Mouse (Mus musculus): Measurements from ENCODE around the gene Rgs2. TPM values are rescaled to one million over a fixed set of nuclear protein-coding genes. Genes with fewer than 3 reads are reported as not detected.

Gene Rgs2
- polyA plus RNA-seq (2016; fragmentation: Nextera tagmentation; extraction: Ambion mirVana), result 16.1 and 17.4 TPM in 2 replicates

DNA sequence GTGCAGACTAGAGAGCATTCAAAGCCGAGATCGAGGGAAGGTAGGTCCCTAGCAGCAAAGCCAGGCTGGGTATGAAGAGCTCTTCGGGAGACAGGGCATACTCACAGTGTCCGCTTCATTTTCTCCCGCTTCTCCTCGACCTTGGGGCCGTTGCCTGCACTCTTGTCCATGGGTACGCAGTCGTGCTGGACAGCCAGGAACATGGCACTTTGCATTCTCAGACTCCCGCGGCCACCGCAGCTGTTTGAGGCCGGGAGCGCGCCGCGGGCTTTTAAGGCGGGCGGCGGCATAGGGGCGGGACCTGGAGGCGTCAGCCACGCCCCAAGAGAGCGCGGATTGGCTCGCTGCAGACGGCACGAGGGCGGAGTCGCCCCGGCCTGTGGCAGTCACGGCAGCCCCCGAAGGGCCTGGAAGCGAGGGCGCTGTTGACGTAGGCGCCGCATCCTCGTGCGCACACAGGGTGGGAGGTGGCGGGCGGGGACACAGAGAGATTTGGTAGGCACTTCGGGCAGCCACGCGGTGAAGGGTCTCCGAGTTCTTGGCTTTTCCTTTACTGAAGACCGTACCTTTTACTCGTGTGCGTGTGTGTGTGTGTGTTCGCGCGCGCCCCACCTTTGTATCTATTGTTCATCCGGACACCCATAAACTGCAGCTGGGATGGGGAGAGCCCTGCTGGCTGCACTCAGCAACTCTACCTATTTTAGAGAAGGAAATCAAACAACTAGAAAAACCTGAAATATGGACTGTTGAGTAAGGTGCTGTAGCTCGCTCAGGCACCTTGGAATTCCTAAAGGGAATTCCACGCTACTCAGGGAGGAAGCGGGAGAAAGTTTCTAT is at the start of gene Rgs2:
Rgs2 (minus strand) TSS at position 258 of the 837 bp plus-strand sequence.
- Histone ChIP-seq H3K9ac (peak within 1 kb of the TSS; percentile 77), H3K4me3 (peak within 1 kb of the TSS; percentile 71), H3K36me3 (peaks cover 5% of the 10 kb centered on the region; the same call in 1 of the 2 replicates), H3K4me2 (peak within 1 kb of the TSS; percentile 98), H3K9me3 (replicated peaks) (no peaks in the 10 kb centered on the region), H3K4me1 (replicated peaks) (peaks cover 7% of the 10 kb centered on the region; the same call in 1 of the 2 replicates), H3K27ac (ENCODE audit: poor library complexity, severe bottlenecking) (peak within 1 kb of the TSS; percentile 40), H3K27me3 (replicated peaks) (no peaks in the 10 kb centered on the region)
- WGBS, result under 1% methylated on average over 57 of the region's 57 CpGs
- ATAC-seq (ENCODE audit: insufficient number of reproducible peaks, low FRiP score), result peak; percentile 99

DNA sequence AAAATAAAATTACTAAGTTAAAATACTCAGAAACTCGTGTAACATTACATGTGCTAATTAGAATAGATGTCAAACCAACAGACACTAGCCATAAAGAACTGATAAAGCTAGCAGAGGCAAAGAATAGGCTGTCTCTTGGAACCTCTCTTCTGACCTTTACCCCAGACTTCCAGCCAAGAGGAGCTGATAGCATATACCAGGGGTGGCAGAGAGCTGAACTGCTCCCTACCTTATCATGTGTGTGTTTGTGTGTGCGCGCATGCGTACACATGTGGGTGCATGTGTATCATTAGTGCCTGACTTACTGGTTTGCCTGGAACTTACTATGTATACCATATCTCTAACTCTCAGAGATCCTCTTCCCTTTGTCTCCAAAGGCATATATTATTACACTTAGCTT is 49.4 kb upstream of the Rgs2 start:
- Histone ChIP-seq H3K27me3 (replicated peaks) (no peaks in the 10 kb centered on the region), H3K4me2 (no peak overlapping the region), H3K4me3 (no peak overlapping the region), H3K27ac (ENCODE audit: poor library complexity, severe bottlenecking) (no peak overlapping the region), H3K36me3 (no peaks in the 10 kb centered on the region), H3K9ac (no peak overlapping the region), H3K9me3 (replicated peaks) (no peaks in the 10 kb centered on the region), H3K4me1 (replicated peaks) (peaks cover 9% of the 10 kb centered on the region; the same call in 1 of the 2 replicates)
- no peak for ATAC-seq (ENCODE audit: insufficient number of reproducible peaks, low FRiP score)
- WGBS, result 75% methylated on average over 4 of the region's 4 CpGs

DNA sequence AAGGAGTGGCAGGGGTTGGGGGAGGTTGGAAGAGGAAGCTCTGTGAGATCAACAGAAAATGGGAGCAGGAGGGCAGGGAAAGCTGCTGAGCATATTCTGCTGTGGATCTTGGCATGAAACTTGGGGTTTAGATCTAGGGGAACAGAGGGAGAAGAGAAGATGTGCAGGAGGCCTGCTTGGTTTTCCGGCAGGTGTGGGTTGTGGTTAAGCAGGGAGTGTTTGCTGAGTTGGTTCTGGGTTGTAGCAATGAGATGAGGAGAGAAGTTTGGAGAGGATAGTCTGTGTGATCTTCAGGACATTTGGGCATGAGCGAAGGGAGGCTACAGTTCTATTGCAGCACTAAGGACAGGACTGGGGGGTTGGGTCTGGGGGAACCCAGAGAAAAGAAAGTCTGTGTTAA is 37.9 kb upstream of the Rgs2 start:
- Histone ChIP-seq H3K9ac (no peak overlapping the region), H3K4me3 (no peak overlapping the region), H3K36me3 (no peaks in the 10 kb centered on the region), H3K27ac (ENCODE audit: poor library complexity, severe bottlenecking) (no peak overlapping the region), H3K27me3 (replicated peaks) (no peaks in the 10 kb centered on the region), H3K9me3 (replicated peaks) (0 out of 2 replicates have a peak, but pooled peaks cover 3% of the 10 kb centered on the region), H3K4me1 (replicated peaks) (no peaks in the 10 kb centered on the region), H3K4me2 (no peak overlapping the region)
- 71% methylated on average over 2 of the region's 2 CpGs for WGBS
- ATAC-seq (ENCODE audit: insufficient number of reproducible peaks, low FRiP score), result no peak

DNA sequence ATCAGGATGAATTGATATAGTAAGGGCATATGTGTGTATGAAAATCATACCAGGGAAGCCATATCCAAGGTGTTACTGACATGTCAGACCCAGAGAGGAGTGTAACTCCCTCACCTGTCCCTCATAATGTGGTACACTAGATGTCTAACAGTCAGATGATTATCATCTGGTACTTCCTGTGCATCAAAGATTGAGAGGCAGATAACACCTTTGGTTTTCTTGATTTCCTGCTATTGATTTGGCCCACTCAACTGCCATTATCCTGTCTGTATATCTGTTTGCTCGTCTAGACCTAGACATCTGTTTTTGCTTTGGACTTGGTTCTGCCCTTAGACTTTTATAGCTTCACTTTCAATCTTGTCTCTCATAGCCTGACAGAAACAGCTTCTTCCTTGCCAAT is 29.5 kb upstream of the Rgs2 start:
- Histone ChIP-seq H3K4me3 (no peak overlapping the region), H3K4me2 (no peak overlapping the region), H3K27me3 (replicated peaks) (no peaks in the 10 kb centered on the region), H3K4me1 (replicated peaks) (no peaks in the 10 kb centered on the region), H3K9ac (no peak overlapping the region), H3K36me3 (no peaks in the 10 kb centered on the region), H3K9me3 (replicated peaks) (no peaks in the 10 kb centered on the region), H3K27ac (ENCODE audit: poor library complexity, severe bottlenecking) (no peak overlapping the region)
- ATAC-seq (ENCODE audit: insufficient number of reproducible peaks, low FRiP score), result no peak
- 62% methylated on average over 1 of the region's 1 CpGs for WGBS

DNA sequence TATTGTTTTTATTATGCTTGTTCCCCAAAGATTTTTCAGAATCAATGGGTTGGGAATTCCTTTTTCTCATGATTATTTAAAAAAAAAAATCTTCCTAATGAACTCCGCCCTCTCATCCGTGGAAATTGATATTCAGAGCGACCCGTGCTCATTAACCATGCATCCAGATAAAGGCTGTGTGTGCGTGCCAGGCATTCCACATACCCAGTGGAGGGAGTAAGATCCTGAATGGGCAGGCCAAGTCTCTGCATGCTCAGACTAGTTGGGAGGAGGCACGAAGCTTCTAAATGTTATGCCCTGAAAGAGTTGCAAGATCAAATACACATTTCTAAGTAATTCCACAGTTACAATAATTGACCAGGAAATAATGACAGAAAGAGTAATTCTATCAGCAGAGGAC is 26.5 kb upstream of the Rgs2 start:
- H3K4me1 ChIP-seq (replicated peaks), result no peaks in the 10 kb centered on the region
- ATAC-seq (ENCODE audit: insufficient number of reproducible peaks, low FRiP score), result no peak

DNA sequence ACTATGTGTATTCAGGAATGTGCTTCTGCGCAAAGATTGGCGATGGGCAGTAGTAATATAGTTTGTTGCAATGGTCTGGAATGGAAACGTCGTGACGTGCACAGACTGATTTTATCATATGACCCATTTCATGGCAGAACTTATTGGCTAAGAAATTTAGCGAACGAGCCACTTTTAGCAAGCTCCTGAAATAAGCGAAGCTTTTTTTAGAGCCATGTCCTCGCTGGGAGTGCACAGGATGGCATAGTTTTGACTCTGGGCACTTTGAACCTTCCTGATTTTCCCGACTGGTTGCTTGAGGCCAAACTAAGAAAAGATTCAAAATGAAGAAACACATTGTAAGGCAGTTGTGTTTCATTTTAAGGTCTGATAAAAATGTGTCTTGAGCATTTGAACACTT is 25.7 kb upstream of the Rgs2 start:
- Histone ChIP-seq H3K9me3 (replicated peaks) (no peaks in the 10 kb centered on the region), H3K4me2 (no peak overlapping the region), H3K36me3 (no peaks in the 10 kb centered on the region), H3K27me3 (replicated peaks) (no peaks in the 10 kb centered on the region), H3K9ac (no peak overlapping the region), H3K4me3 (no peak overlapping the region), H3K27ac (ENCODE audit: poor library complexity, severe bottlenecking) (no peak overlapping the region), H3K4me1 (replicated peaks) (no peaks in the 10 kb centered on the region)
- 85% methylated on average over 10 of the region's 10 CpGs for WGBS
- no peak for ATAC-seq (ENCODE audit: insufficient number of reproducible peaks, low FRiP score)

More for the DNA sequence above, 26.5 kb upstream of the Rgs2 start:
- no peak overlapping the region for H3K4me2 ChIP-seq
- WGBS, result 67% methylated on average over 6 of the region's 6 CpGs
- H3K36me3 ChIP-seq, result no peaks in the 10 kb centered on the region
- no peak overlapping the region for H3K27ac ChIP-seq (ENCODE audit: poor library complexity, severe bottlenecking)
- no peak overlapping the region for H3K9ac ChIP-seq
- no peaks in the 10 kb centered on the region for H3K27me3 ChIP-seq (replicated peaks)
- no peak overlapping the region for H3K4me3 ChIP-seq
- H3K9me3 ChIP-seq (replicated peaks), result no peaks in the 10 kb centered on the region

DNA sequence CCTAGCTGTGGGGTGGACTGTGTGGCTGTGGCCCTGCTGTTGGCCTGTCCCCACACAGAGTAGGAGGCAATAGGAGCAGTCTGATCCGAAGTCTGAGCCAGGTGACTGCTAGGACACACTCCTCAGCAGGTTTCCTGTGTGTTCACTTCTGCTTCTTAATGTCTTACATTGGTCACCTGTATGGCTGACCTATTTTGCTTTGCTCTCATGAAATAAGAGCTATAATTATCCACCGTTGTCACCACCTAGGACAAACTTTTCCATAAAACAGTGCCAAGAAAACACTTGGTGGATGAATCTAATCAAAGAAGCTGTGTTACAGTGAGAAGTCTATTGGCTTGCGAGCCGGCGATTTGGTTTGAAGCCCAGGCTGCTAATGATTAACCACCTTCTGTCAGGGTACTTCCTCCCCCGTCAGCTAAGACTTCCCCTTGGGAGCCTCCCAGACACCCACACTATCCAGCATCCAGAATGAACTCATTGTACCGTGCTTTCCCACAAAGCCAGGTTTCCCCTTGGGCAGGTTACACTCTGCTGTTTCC is 14.5 kb upstream of the Rgs2 start:
- Histone ChIP-seq H3K36me3 (no peaks in the 10 kb centered on the region), H3K9me3 (replicated peaks) (no peaks in the 10 kb centered on the region), H3K4me1 (replicated peaks) (peaks cover 6% of the 10 kb centered on the region; the same call in 1 of the 2 replicates), H3K4me2 (no peak overlapping the region), H3K9ac (no peak overlapping the region), H3K27me3 (replicated peaks) (no peaks in the 10 kb centered on the region), H3K4me3 (no peak overlapping the region), H3K27ac (ENCODE audit: poor library complexity, severe bottlenecking) (no peak overlapping the region)
- ATAC-seq (ENCODE audit: insufficient number of reproducible peaks, low FRiP score), result no peak
- 58% methylated on average over 7 of the region's 7 CpGs for WGBS

DNA sequence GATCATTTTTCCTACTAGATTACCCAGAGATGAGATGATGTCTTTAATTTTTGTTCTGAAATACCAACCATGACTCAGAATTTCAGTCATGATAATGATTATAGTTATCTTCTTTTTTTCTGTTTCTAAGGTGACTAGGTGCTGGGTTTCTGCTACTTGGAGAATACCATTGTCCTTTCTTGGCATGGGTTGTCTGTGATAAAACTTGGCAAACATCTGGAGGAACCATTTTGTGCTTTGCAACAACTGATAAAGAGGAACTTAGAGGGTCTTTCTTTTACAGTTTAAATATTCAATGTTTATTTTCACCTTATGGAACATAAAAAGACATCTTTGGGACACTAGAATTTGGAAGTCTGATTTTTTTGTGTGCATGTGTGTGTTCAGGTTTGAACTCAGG is 10.0 kb upstream of the Rgs2 start:
- H3K4me1 ChIP-seq (replicated peaks), result peaks cover 6% of the 10 kb centered on the region; the same call in 1 of the 2 replicates
- no peaks in the 10 kb centered on the region for H3K27me3 ChIP-seq (replicated peaks)
- no peak overlapping the region for H3K27ac ChIP-seq (ENCODE audit: poor library complexity, severe bottlenecking)
- no peak for ATAC-seq (ENCODE audit: insufficient number of reproducible peaks, low FRiP score)
- H3K9me3 ChIP-seq (replicated peaks), result no peaks in the 10 kb centered on the region
- no peak overlapping the region for H3K4me3 ChIP-seq
- H3K36me3 ChIP-seq, result no peaks in the 10 kb centered on the region
- H3K4me2 ChIP-seq, result no peak overlapping the region
- no peak overlapping the region for H3K9ac ChIP-seq

DNA sequence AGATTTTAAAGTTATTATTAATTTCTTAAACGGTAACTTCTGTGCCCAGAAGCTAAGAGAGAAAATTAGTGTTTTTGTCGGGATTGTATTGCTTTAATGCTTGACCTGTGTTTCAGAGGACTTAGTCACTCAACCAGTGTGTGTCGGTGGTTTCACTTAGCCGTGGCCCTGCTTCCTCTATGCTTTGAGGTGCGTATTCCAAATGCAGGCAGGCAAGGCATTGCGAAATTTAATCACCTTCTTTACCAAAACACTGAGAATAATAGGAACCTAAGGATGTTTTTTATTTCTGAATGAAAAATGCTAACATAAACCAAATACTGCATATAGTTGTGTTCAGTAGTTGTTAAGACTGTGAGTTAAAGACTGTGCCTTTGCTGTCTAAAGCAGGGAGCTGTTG is 3.4 kb upstream of the Rgs2 start:
- Histone ChIP-seq H3K4me3 (no peak overlapping the region), H3K4me2 (no peak overlapping the region), H3K9ac (no peak overlapping the region), H3K27me3 (replicated peaks) (no peaks in the 10 kb centered on the region), H3K4me1 (replicated peaks) (0 out of 2 replicates have a peak, but pooled peaks cover 2% of the 10 kb centered on the region), H3K36me3 (no peaks in the 10 kb centered on the region), H3K27ac (ENCODE audit: poor library complexity, severe bottlenecking) (no peak overlapping the region), H3K9me3 (replicated peaks) (no peaks in the 10 kb centered on the region)
- no peak for ATAC-seq (ENCODE audit: insufficient number of reproducible peaks, low FRiP score)
- 68% methylated on average over 6 of the region's 6 CpGs for WGBS

DNA sequence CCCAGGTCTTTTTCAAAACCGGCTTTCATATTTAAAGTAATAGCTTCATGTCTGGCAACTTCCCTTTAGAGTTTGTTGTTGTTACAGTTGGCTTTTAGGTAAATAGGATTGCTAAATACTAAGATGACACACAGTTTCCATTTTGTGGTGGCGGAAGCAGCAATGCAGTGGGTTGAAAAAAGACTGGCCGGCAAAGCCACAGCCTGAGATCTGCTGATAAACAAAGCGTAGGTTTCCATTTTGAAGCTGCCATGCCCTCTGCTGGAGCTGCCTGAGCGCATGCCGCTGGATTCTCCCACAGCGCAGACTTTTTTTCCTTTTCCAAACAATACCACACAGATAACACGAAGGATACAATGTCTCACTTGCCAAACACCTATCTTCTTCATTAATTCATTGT is 2.6 kb upstream of the Rgs2 start:
- H3K36me3 ChIP-seq, result peaks cover under 1% of the 10 kb centered on the region; the same call in 1 of the 2 replicates
- WGBS, result 2% methylated on average over 8 of the region's 8 CpGs
- no peaks in the 10 kb centered on the region for H3K9me3 ChIP-seq (replicated peaks)
- H3K4me1 ChIP-seq (replicated peaks), result 0 out of 2 replicates have a peak, but pooled peaks cover 3% of the 10 kb centered on the region
- H3K4me2 ChIP-seq, result peak overlapping the region; percentile 54
- no peak overlapping the region for H3K27ac ChIP-seq (ENCODE audit: poor library complexity, severe bottlenecking)
- no peak overlapping the region; the same call in 1 of the 2 replicates for H3K9ac ChIP-seq
- H3K4me3 ChIP-seq, result peak overlapping the region; percentile 31
- no peak for ATAC-seq (ENCODE audit: insufficient number of reproducible peaks, low FRiP score)
- no peaks in the 10 kb centered on the region for H3K27me3 ChIP-seq (replicated peaks)

DNA sequence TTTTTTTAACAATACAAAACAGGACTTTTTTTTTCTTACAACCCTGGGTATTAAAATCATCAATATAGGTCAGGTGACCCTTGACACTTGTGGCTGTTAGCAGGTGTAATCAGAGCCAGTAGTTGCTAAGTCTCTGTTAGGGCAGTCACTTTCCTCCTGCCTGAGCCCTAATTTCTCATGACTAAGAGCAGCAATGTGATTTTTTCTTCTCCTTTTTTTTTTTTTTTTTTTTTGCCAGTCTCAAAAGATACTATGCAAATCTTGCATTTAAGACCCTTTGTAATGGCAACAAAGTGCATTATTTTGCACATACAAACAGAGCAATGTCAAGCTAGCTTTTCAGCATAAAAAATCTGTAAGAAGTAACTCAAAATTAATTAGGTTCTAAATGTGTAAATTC is 1.7 kb upstream of the Rgs2 start:
- Histone ChIP-seq H3K4me1 (replicated peaks) (0 out of 2 replicates have a peak, but pooled peaks cover 7% of the 10 kb centered on the region), H3K4me3 (no peak overlapping the region), H3K9me3 (replicated peaks) (no peaks in the 10 kb centered on the region), H3K36me3 (peaks cover 5% of the 10 kb centered on the region; the same call in 1 of the 2 replicates), H3K4me2 (no peak overlapping the region), H3K27ac (ENCODE audit: poor library complexity, severe bottlenecking) (no peak overlapping the region), H3K27me3 (replicated peaks) (no peaks in the 10 kb centered on the region), H3K9ac (no peak overlapping the region)
- ATAC-seq (ENCODE audit: insufficient number of reproducible peaks, low FRiP score), result no peak

Data from heart, embryonic 12.5 days (tissue).